Mouse (Mus musculus): Measurements from ENCODE around the gene Mef2b. TPM values are rescaled to one million over a fixed set of nuclear protein-coding genes. Genes with fewer than 3 reads are reported as not detected.
A peak's percentile ranks its signal among the peaks of the same experiment; 100 is the strongest.

Gene Mef2b
- total and polyA plus RNA-seq, 2 experiments from 2014 or later: 0.20 TPM; not detected in 1

GRCm38 (mm10) chr8:70159211-70159610, 19.7 kb downstream of the Mef2b start:
- DNase-seq (ENCODE audit: low spot score) (no peak), ATAC-seq (ENCODE audit: insufficient read depth, low read depth) (no peak)
- Histone ChIP-seq H3K4me1 (ENCODE audit: control insufficient read depth, insufficient read depth) (no peaks in the 10 kb centered on the region), H3K27me3 (ENCODE audit: control insufficient read depth, insufficient read depth, low read length) (no peaks in the 10 kb centered on the region), H3K9ac (replicated peaks; ENCODE audit: low read depth, low read length) (no peak overlapping the region), H3K4me2 (ENCODE audit: low read depth, low read length) (no peak overlapping the region), H3K36me3 (replicated peaks; ENCODE audit: control insufficient read depth, insufficient read depth, low read length) (no peaks in the 10 kb centered on the region), H3K4me3 (ENCODE audit: low read depth, low read length) (no peak overlapping the region), H3K9me3 (replicated peaks; ENCODE audit: control insufficient read depth, low read length) (no peaks in the 10 kb centered on the region), H3K27ac (ENCODE audit: low read depth) (no peak overlapping the region)
- TF ChIP-seq CTCF (IDR thresholded peaks at IDR 0.05; ENCODE audit: low read depth): no peak
- TF ChIP-seq EP300 (IDR thresholded peaks at IDR 0.05; ENCODE audit: low read depth): no peak
- 88% methylated on average over 4 of the region's 4 CpGs for WGBS

DNA sequence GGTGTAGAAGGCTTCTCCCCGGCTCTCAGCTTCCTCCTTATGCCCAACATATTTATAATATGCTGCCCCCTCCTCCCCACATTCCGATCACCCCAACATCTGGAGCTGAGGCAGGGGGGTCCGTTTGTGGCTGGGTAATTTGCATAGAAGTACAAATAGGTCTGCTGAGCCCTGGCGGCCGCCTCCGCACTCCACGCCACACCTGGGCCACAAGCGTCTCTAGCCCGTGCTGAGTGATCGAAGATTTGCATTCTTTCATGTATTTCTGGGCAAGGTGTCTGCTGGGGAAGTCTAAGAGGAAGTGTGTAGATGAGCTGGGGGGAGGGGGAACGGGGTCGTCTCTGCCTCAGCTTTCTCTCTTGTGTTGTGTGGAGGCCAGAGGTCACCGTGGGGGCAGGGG, 20.5 kb downstream of the Mef2b start:
- Histone ChIP-seq H3K4me2 (ENCODE audit: low read depth, low read length) (no peak overlapping the region), H3K36me3 (replicated peaks; ENCODE audit: control insufficient read depth, insufficient read depth, low read length) (no peaks in the 10 kb centered on the region), H3K4me3 (ENCODE audit: low read depth, low read length) (no peak overlapping the region), H3K27ac (ENCODE audit: low read depth) (no peak overlapping the region; the same call in 1 of the 2 replicates), H3K27me3 (ENCODE audit: control insufficient read depth, insufficient read depth, low read length) (peaks cover 1% of the 10 kb centered on the region), H3K9me3 (replicated peaks; ENCODE audit: control insufficient read depth, low read length) (no peaks in the 10 kb centered on the region), H3K4me1 (ENCODE audit: control insufficient read depth, insufficient read depth) (no peaks in the 10 kb centered on the region), H3K9ac (replicated peaks; ENCODE audit: low read depth, low read length) (no peak overlapping the region)
- no peak for ATAC-seq (ENCODE audit: insufficient read depth, low read depth)
- DNase-seq (ENCODE audit: low spot score): no peak
- 54% methylated on average over 13 of the region's 13 CpGs for WGBS
- TF ChIP-seq CTCF (IDR thresholded peaks at IDR 0.05; ENCODE audit: low read depth) (no peak), EP300 (IDR thresholded peaks at IDR 0.05; ENCODE audit: low read depth) (no peak)

GRCm38 (mm10) chr8:70163316-70163715, 23.8 kb downstream of the Mef2b start:
- Histone ChIP-seq H3K4me2 (ENCODE audit: low read depth, low read length) (no peak overlapping the region), H3K27ac (ENCODE audit: low read depth) (no peak overlapping the region), H3K36me3 (replicated peaks; ENCODE audit: control insufficient read depth, insufficient read depth, low read length) (no peaks in the 10 kb centered on the region), H3K27me3 (ENCODE audit: control insufficient read depth, insufficient read depth, low read length) (peaks cover 13% of the 10 kb centered on the region), H3K9ac (replicated peaks; ENCODE audit: low read depth, low read length) (no peak overlapping the region), H3K9me3 (replicated peaks; ENCODE audit: control insufficient read depth, low read length) (no peaks in the 10 kb centered on the region), H3K4me3 (ENCODE audit: low read depth, low read length) (no peak overlapping the region), H3K4me1 (ENCODE audit: control insufficient read depth, insufficient read depth) (no peaks in the 10 kb centered on the region)
- no peak for TF ChIP-seq CTCF (IDR thresholded peaks at IDR 0.05; ENCODE audit: low read depth)
- no peak for TF ChIP-seq EP300 (IDR thresholded peaks at IDR 0.05; ENCODE audit: low read depth)
- 77% methylated on average over 3 of the region's 3 CpGs for WGBS
- no peak for DNase-seq (ENCODE audit: low spot score)
- no peak for ATAC-seq (ENCODE audit: insufficient read depth, low read depth)

GRCm38 (mm10) chr8:70166504-70167110, 27.1 kb downstream of the Mef2b start:
- no peaks in the 10 kb centered on the region for H3K36me3 ChIP-seq (replicated peaks; ENCODE audit: control insufficient read depth, insufficient read depth, low read length)
- peak overlapping the region; percentile 18; the same call in 1 of the 2 replicates for H3K4me3 ChIP-seq (ENCODE audit: low read depth, low read length)
- H3K27ac ChIP-seq (ENCODE audit: low read depth): no peak overlapping the region
- peaks cover 13% of the 10 kb centered on the region for H3K27me3 ChIP-seq (ENCODE audit: control insufficient read depth, insufficient read depth, low read length)
- DNase-seq (ENCODE audit: low spot score) (peak; percentile 69), ATAC-seq (ENCODE audit: insufficient read depth, low read depth) (peak; percentile 86)
- TF ChIP-seq EP300 (IDR thresholded peaks at IDR 0.05; ENCODE audit: low read depth) (no peak), CTCF (IDR thresholded peaks at IDR 0.05; ENCODE audit: low read depth) (peak; percentile 93)
- 2% methylated on average over 19 of the region's 21 CpGs for WGBS
- no peaks in the 10 kb centered on the region for H3K9me3 ChIP-seq (replicated peaks; ENCODE audit: control insufficient read depth, low read length)
- no peaks in the 10 kb centered on the region for H3K4me1 ChIP-seq (ENCODE audit: control insufficient read depth, insufficient read depth)
- no peak overlapping the region for H3K9ac ChIP-seq (replicated peaks; ENCODE audit: low read depth, low read length)
- peak overlapping the region; percentile 50 for H3K4me2 ChIP-seq (ENCODE audit: low read depth, low read length)

DNA sequence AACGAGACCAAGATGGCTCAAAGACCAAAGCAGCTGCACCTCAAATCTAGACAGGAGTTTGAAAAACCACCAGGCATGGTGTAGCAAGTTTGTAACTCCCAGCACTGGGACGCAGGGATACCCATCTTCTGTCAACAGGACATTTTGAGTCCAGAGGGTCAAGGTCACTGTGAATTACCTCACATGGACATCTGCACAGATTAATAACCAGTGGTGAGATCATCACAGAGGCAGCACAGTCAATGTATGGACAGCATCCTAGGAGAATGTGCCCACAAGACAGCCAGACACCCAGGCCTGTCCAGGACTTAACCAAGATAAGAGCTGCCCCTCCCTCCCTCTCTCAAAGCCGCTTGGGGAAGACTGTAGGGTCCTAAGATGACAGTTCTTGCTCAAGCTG, 30.6 kb downstream of the Mef2b start:
- Histone ChIP-seq H3K9me3 (replicated peaks; ENCODE audit: control insufficient read depth, low read length) (no peaks in the 10 kb centered on the region), H3K27ac (ENCODE audit: low read depth) (no peak overlapping the region), H3K36me3 (replicated peaks; ENCODE audit: control insufficient read depth, insufficient read depth, low read length) (no peaks in the 10 kb centered on the region), H3K27me3 (ENCODE audit: control insufficient read depth, insufficient read depth, low read length) (peaks cover 11% of the 10 kb centered on the region), H3K4me2 (ENCODE audit: low read depth, low read length) (no peak overlapping the region), H3K9ac (replicated peaks; ENCODE audit: low read depth, low read length) (no peak overlapping the region), H3K4me1 (ENCODE audit: control insufficient read depth, insufficient read depth) (peaks cover 16% of the 10 kb centered on the region), H3K4me3 (ENCODE audit: low read depth, low read length) (no peak overlapping the region)
- TF ChIP-seq CTCF (IDR thresholded peaks at IDR 0.05; ENCODE audit: low read depth) (no peak), EP300 (IDR thresholded peaks at IDR 0.05; ENCODE audit: low read depth) (no peak)
- no peak for DNase-seq (ENCODE audit: low spot score)
- no peak for ATAC-seq (ENCODE audit: insufficient read depth, low read depth)
- WGBS: 68% methylated on average over 3 of the region's 3 CpGs

GRCm38 (mm10) chr8:70170748-70171147, 31.2 kb downstream of the Mef2b start:
- H3K4me2 ChIP-seq (ENCODE audit: low read depth, low read length): no peak overlapping the region
- no peak overlapping the region for H3K4me3 ChIP-seq (ENCODE audit: low read depth, low read length)
- H3K9ac ChIP-seq (replicated peaks; ENCODE audit: low read depth, low read length): no peak overlapping the region
- no peaks in the 10 kb centered on the region for H3K9me3 ChIP-seq (replicated peaks; ENCODE audit: control insufficient read depth, low read length)
- 78% methylated on average over 3 of the region's 3 CpGs for whole genome bisulfite sequencing
- no peak for DNase-seq (ENCODE audit: low spot score)
- no peak overlapping the region for H3K27ac ChIP-seq (ENCODE audit: low read depth)
- H3K27me3 ChIP-seq (ENCODE audit: control insufficient read depth, insufficient read depth, low read length): peaks cover 5% of the 10 kb centered on the region; the same call in 1 of the 2 replicates
- H3K4me1 ChIP-seq (ENCODE audit: control insufficient read depth, insufficient read depth): peaks cover 16% of the 10 kb centered on the region
- ATAC-seq (ENCODE audit: insufficient read depth, low read depth): no peak
- no peaks in the 10 kb centered on the region for H3K36me3 ChIP-seq (replicated peaks; ENCODE audit: control insufficient read depth, insufficient read depth, low read length)
- TF ChIP-seq CTCF (IDR thresholded peaks at IDR 0.05; ENCODE audit: low read depth): no peak
- no peak for TF ChIP-seq EP300 (IDR thresholded peaks at IDR 0.05; ENCODE audit: low read depth)
